ENCODE assay signal across 15 mouse cellular contexts in the genomic region with DNA sequence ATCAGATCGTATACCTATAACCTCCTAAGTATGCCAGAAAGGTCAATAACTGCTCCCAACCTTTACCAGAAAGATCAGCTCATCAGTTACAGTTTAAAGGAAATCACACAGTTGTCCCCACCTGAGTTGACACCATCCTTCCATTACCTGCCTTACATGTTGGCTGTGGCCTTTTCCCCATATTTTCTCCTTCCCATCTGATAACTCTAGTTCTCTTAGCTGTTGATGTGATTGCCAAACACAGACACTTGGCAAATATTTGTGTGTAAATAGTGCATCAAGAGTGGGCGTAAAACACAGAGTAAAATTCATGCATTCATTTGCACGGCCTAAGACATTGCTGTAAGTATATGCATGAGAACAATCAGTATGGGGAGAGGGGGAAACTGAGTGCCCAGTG. TPM values are rescaled to one million over a fixed set of nuclear protein-coding genes. Genes with fewer than 3 reads are reported as not detected.
DNase-seq lines count a peak whose midpoint lies in the region; ATAC-seq and TF ChIP-seq lines count a peak whose summit lies in the region.
"Had no signal": no experiment of that assay in that cellular context is flagged by ENCODE, and none has a peak within 500 bp of the region (broad histone marks: within the 10 kb centered on the region; RNA-seq: fewer than 3 reads in every experiment).

No protein-coding gene starts in this region.

- H3K79me2 ChIP-seq in liver, adult 2 months (ENCODE audit: control insufficient read depth, insufficient read depth, low read length) = peaks cover 13% of the 10 kb centered on the region; the same call in 1 of the 2 replicates

- peak overlapping the region; percentile 73; the same call in 1 of the 2 replicates for H3K27ac ChIP-seq in liver, adult 2 months (replicated peaks; ENCODE audit: insufficient read depth, low read depth, low read length)
- H3K27ac ChIP-seq in liver, embryonic 12.5 days = no peak overlapping the region
- peak overlapping the region; percentile 94 for H3K27ac ChIP-seq in liver, postnatal 0 days (ENCODE audit: low read depth)
- H3K27ac ChIP-seq in midbrain, embryonic 11.5 days (ENCODE audit: low read depth, low read length) = no peak overlapping the region
- H3K27ac ChIP-seq in midbrain, embryonic 16.5 days (ENCODE audit: low read length) = no peak overlapping the region

- H3K4me1 ChIP-seq in liver, adult 2 months (ENCODE audit: control insufficient read depth, insufficient read depth, low read length) = peaks cover 21% of the 10 kb centered on the region
- H3K4me1 ChIP-seq in liver, embryonic 12.5 days = peaks cover 39% of the 10 kb centered on the region
- H3K4me1 ChIP-seq in liver, postnatal 0 days (ENCODE audit: insufficient read depth) = peaks cover 19% of the 10 kb centered on the region
- H3K4me1 ChIP-seq in midbrain, embryonic 11.5 days (ENCODE audit: control insufficient read depth, insufficient read depth, low read length) = peaks cover 16% of the 10 kb centered on the region
- H3K4me1 ChIP-seq in midbrain, embryonic 16.5 days (ENCODE audit: control insufficient read depth, insufficient read depth, low read length) = peaks cover 32% of the 10 kb centered on the region

- H3K36me3 ChIP-seq in liver, adult 2 months (ENCODE audit: control insufficient read depth, insufficient read depth, low read length) = no peaks in the 10 kb centered on the region
- no peaks in the 10 kb centered on the region for H3K36me3 ChIP-seq in liver, embryonic 12.5 days
- H3K36me3 ChIP-seq in liver, postnatal 0 days (replicated peaks; ENCODE audit: insufficient read depth, low read length) = no peaks in the 10 kb centered on the region
- no peaks in the 10 kb centered on the region for H3K36me3 ChIP-seq in midbrain, embryonic 11.5 days (ENCODE audit: control insufficient read depth, insufficient read depth, low read length)
- no peaks in the 10 kb centered on the region for H3K36me3 ChIP-seq in midbrain, embryonic 16.5 days (ENCODE audit: control insufficient read depth, insufficient read depth, low read length)
- H3K36me3 ChIP-seq: G1E had no signal

- TF ChIP-seq POLR2A in liver, adult 2 months (IDR thresholded peaks at IDR 0.05; ENCODE audit: extremely low read depth, insufficient read depth, low read length) = no peak

- no peak for ATAC-seq in liver, embryonic 12.5 days
- ATAC-seq in liver, postnatal 0 days = peak; percentile 13; the same call in 1 of the 2 replicates
- ATAC-seq in midbrain, embryonic 11.5 days (ENCODE audit: low FRiP score) = no peak
- ATAC-seq in midbrain, embryonic 16.5 days = no peak
- ATAC-seq: activated CD4-positive, CD25-positive, alpha-beta regulatory T cell, adult 4 months; CD4-positive, CD25-positive, alpha-beta regulatory T cell, adult 4 months; Patski had no signal

- peak; percentile 91 for DNase-seq in liver, adult 2 months (ENCODE audit: extremely low read depth, low read depth, low spot score)
- DNase-seq in liver, postnatal 0 days = no peak
- DNase-seq in liver = no peak
- DNase-seq in midbrain, embryonic 11.5 days (ENCODE audit: low spot score, missing footprints) = peak; percentile 14
- DNase-seq: adrenal gland, postnatal 25 days; cerebellum, adult 11 months; cerebellum, adult 11-12 months; cerebellum, adult 18-20 months had no signal

- H3K9ac ChIP-seq in liver, adult 2 months (ENCODE audit: low read depth, low read length) = no peak overlapping the region
- no peak overlapping the region for H3K9ac ChIP-seq in liver, embryonic 12.5 days
- H3K9ac ChIP-seq in liver, postnatal 0 days (replicated peaks) = no peak overlapping the region
- H3K9ac ChIP-seq in midbrain, embryonic 11.5 days (ENCODE audit: low read length) = no peak overlapping the region
- H3K9ac ChIP-seq in midbrain, embryonic 16.5 days (ENCODE audit: low read depth, low read length) = no peak overlapping the region

- no peak overlapping the region for H3K4me3 ChIP-seq in liver, adult 2 months (ENCODE audit: insufficient read depth, low read depth, low read length)
- no peak overlapping the region for H3K4me3 ChIP-seq in liver, embryonic 12.5 days
- no peak overlapping the region for H3K4me3 ChIP-seq in liver, postnatal 0 days (ENCODE audit: low read depth, low read length)
- no peak overlapping the region for H3K4me3 ChIP-seq in midbrain, embryonic 11.5 days (ENCODE audit: low read depth, low read length)
- H3K4me3 ChIP-seq in midbrain, embryonic 16.5 days (ENCODE audit: low read depth, low read length) = no peak overlapping the region

- 30% methylated on average over 3 of the region's 3 CpGs for WGBS in liver, adult 2 months
- 76% methylated on average over 3 of the region's 3 CpGs for WGBS in liver, embryonic 12.5 days (ENCODE audit: insufficient replicate concordance)
- 72% methylated on average over 3 of the region's 3 CpGs for WGBS in liver, postnatal 0 days (ENCODE audit: insufficient replicate concordance)
- 92% methylated on average over 3 of the region's 3 CpGs for WGBS in midbrain, embryonic 11.5 days
- 92% methylated on average over 3 of the region's 3 CpGs for WGBS in midbrain, embryonic 16.5 days

- no peak overlapping the region for H3K4me2 ChIP-seq in liver, embryonic 12.5 days
- H3K4me2 ChIP-seq in liver, postnatal 0 days (ENCODE audit: low read depth, low read length) = no peak overlapping the region
- no peak overlapping the region for H3K4me2 ChIP-seq in midbrain, embryonic 11.5 days
- no peak overlapping the region for H3K4me2 ChIP-seq in midbrain, embryonic 16.5 days (ENCODE audit: low read length)

- 0 out of 2 replicates have a peak, but pooled peaks have one; percentile 47 for TF ChIP-seq EP300 in liver, postnatal 0 days (IDR thresholded peaks at IDR 0.05; ENCODE audit: low read depth)

- no peaks in the 10 kb centered on the region for H3K9me3 ChIP-seq in liver, embryonic 12.5 days (replicated peaks)
- no peaks in the 10 kb centered on the region for H3K9me3 ChIP-seq in liver, postnatal 0 days (ENCODE audit: low read length)
- no peaks in the 10 kb centered on the region for H3K9me3 ChIP-seq in midbrain, embryonic 11.5 days (ENCODE audit: control insufficient read depth, low read length)
- H3K9me3 ChIP-seq in midbrain, embryonic 16.5 days (replicated peaks; ENCODE audit: control insufficient read depth, low read length, poor library complexity, severe bottlenecking) = no peaks in the 10 kb centered on the region

- TF ChIP-seq CTCF in liver, adult 2 months (IDR thresholded peaks at IDR 0.05; ENCODE audit: low read depth, low read length) = no peak
- TF ChIP-seq CTCF in liver, postnatal 0 days (IDR thresholded peaks at IDR 0.05; ENCODE audit: low read depth) = no peak

- H3K27me3 ChIP-seq in liver, adult 2 months (ENCODE audit: control insufficient read depth, insufficient read depth, low read length) = no peaks in the 10 kb centered on the region
- no peaks in the 10 kb centered on the region for H3K27me3 ChIP-seq in liver, embryonic 12.5 days (replicated peaks)
- no peaks in the 10 kb centered on the region for H3K27me3 ChIP-seq in liver, postnatal 0 days (ENCODE audit: insufficient read depth, low read length)
- no peaks in the 10 kb centered on the region for H3K27me3 ChIP-seq in midbrain, embryonic 11.5 days (ENCODE audit: control insufficient read depth, insufficient read depth, low read length)
- H3K27me3 ChIP-seq in midbrain, embryonic 16.5 days (ENCODE audit: control insufficient read depth, insufficient read depth, low read depth, low read length) = no peaks in the 10 kb centered on the region
- H3K27me3 ChIP-seq: CH12.LX, Patski had no signal

RNA-seq across cellular contexts. Expression of a gene that starts 2.0 kb away (rescaled TPM):
- total RNA-seq in liver, adult 2 months (2014; rRNA removed) = 165 TPM in 2 replicates
- polyA plus RNA-seq in liver, adult 2 months (2012; rRNA removed) = 67.7 and 68.6 TPM in 2 replicates
- polyA plus RNA-seq in liver, embryonic 12.5 days (2016; fragmentation: Nextera tagmentation; extraction: Ambion mirVana) = 68.3 and 71.9 TPM in 2 replicates
- polyA plus RNA-seq in liver, postnatal 0 days (2015; fragmentation: Nextera tagmentation; extraction: Ambion mirVana) = 98.6 and 108 TPM in 2 replicates
- polyA plus RNA-seq in midbrain, embryonic 11.5 days (2014; fragmentation: Nextera tagmentation; extraction: Ambion mirVana) = 97.5 and 104 TPM in 2 replicates
- 241 and 246 TPM in 2 replicates for polyA plus RNA-seq in midbrain, embryonic 16.5 days (2015; fragmentation: Nextera tagmentation; extraction: Ambion mirVana)

RNA-seq across cellular contexts. Expression of a gene that starts 8.8 kb away (rescaled TPM):
- 42.8 and 46.2 TPM in 2 replicates for total RNA-seq in liver, adult 2 months (2014; rRNA removed)
- 18.8 and 20.4 TPM in 2 replicates for polyA plus RNA-seq in liver, adult 2 months (2012; rRNA removed)
- 31.4 and 32.8 TPM in 2 replicates for polyA plus RNA-seq in liver, embryonic 12.5 days (2016; fragmentation: Nextera tagmentation; extraction: Ambion mirVana)
- 9.2 and 10.6 TPM in 2 replicates for polyA plus RNA-seq in liver, postnatal 0 days (2015; fragmentation: Nextera tagmentation; extraction: Ambion mirVana)
- polyA plus RNA-seq in midbrain, embryonic 11.5 days (2014; fragmentation: Nextera tagmentation; extraction: Ambion mirVana) = 33.4 and 34.7 TPM in 2 replicates
- polyA plus RNA-seq in midbrain, embryonic 16.5 days (2015; fragmentation: Nextera tagmentation; extraction: Ambion mirVana) = 39.3 and 42.7 TPM in 2 replicates

Comparison
In these comparisons a context has a peak if more than half of its experiments do, and no peak if none do; other contexts are left out.
1. DNase-seq: peak in liver, adult 2 months (single experiment) and midbrain, embryonic 11.5 days (single experiment); none in liver, postnatal 0 days (single experiment) and liver (single experiment).
2. H3K27ac ChIP-seq: peak in liver, adult 2 months (single experiment) and liver, postnatal 0 days (single experiment); none in liver, embryonic 12.5 days (single experiment), midbrain, embryonic 11.5 days (single experiment) and midbrain, embryonic 16.5 days (single experiment).